Mouse (Mus musculus) c-Kit-positive CD71-positive TER-119-positive erythroid progenitor cells, embryonic 14.5 days (primary cell): ENCODE measurements around the gene Mier2.

ENCODE experiments used
- DNase-seq: peaks from one replicate; pipeline ENCODE4 v3.0.0-alpha.2; 2013; ENCODE audit warnings: low spot score

Gene Mier2

GRCm38 (mm10) chr10:79574796-79575195 is 19.8 kb upstream of the Mier2 start:
- DNase-seq: no peak

- DNase-seq: no peak
Observed at GRCm38 (mm10) chr10:79574350-79574749, 19.4 kb upstream of the Mier2 start.

- no peak for DNase-seq
Observed at GRCm38 (mm10) chr10:79573611-79574010, 18.6 kb upstream of the Mier2 start.

GRCm38 (mm10) chr10:79571314-79571713 is 16.3 kb upstream of the Mier2 start:
- DNase-seq: no peak

GRCm38 (mm10) chr10:79569921-79570320 is 14.9 kb upstream of the Mier2 start:
- DNase-seq: no peak

- no peak for DNase-seq
Observed at GRCm38 (mm10) chr10:79559716-79560115, 4.7 kb upstream of the Mier2 start.

- no peak for DNase-seq
Observed at GRCm38 (mm10) chr10:79557496-79557895, 2.5 kb upstream of the Mier2 start.

- no peak for DNase-seq
Observed at GRCm38 (mm10) chr10:79556951-79557350, 2.0 kb upstream of the Mier2 start.

GRCm38 (mm10) chr10:79555238-79555724 is 282 bp upstream of the Mier2 start:
- DNase-seq: no peak

GRCm38 (mm10) chr10:79553691-79554090 is 1.3 kb downstream of the Mier2 start:
- DNase-seq: no peak

- no peak for DNase-seq
Observed at GRCm38 (mm10) chr10:79553176-79553575, 1.8 kb downstream of the Mier2 start.

GRCm38 (mm10) chr10:79552531-79552930 is 2.5 kb downstream of the Mier2 start:
- no peak for DNase-seq

GRCm38 (mm10) chr10:79550366-79550765 is 4.6 kb downstream of the Mier2 start:
- no peak for DNase-seq

- DNase-seq: no peak
Observed at GRCm38 (mm10) chr10:79548971-79549723, 5.9 kb downstream of the Mier2 start.

GRCm38 (mm10) chr10:79548546-79548945 is 6.5 kb downstream of the Mier2 start:
- no peak for DNase-seq

- DNase-seq: no peak
Observed at GRCm38 (mm10) chr10:79547148-79547675, 7.8 kb downstream of the Mier2 start.

- no peak for DNase-seq
Observed at GRCm38 (mm10) chr10:79546483-79546882, 8.5 kb downstream of the Mier2 start.

- DNase-seq: no peak
Observed at GRCm38 (mm10) chr10:79545891-79546290, 9.1 kb downstream of the Mier2 start.

- DNase-seq: no peak
Observed at GRCm38 (mm10) chr10:79544631-79545030, 10.4 kb downstream of the Mier2 start.

- no peak for DNase-seq
Observed at GRCm38 (mm10) chr10:79543884-79544597, 11.0 kb downstream of the Mier2 start.

- DNase-seq: no peak
Observed at GRCm38 (mm10) chr10:79542171-79542570, 12.8 kb downstream of the Mier2 start.

- no peak for DNase-seq
Observed at GRCm38 (mm10) chr10:79541522-79541921, 13.5 kb downstream of the Mier2 start.

GRCm38 (mm10) chr10:79540746-79541145 is 14.3 kb downstream of the Mier2 start:
- DNase-seq: no peak
